19 mouse cellular contexts compared by ENCODE assay signal in genomic region chr10:111334902-111335301, GRCm38 (mm10). TPM values are rescaled to one million over a fixed set of nuclear protein-coding genes. Genes with fewer than 3 reads are reported as not detected.
DNase-seq lines count a peak whose midpoint lies in the region; ATAC-seq lines count a peak whose summit lies in the region.
"Had no signal": no experiment of that assay in that cellular context is flagged by ENCODE, and none has a peak within 500 bp of the region (broad histone marks: within the 10 kb centered on the region; RNA-seq: fewer than 3 reads in every experiment).

No protein-coding gene starts in this region.

- H3K4me1 ChIP-seq in embryonic facial prominence, embryonic 11.5 days (ENCODE audit: control insufficient read depth, insufficient read depth, low read length) = no peaks in the 10 kb centered on the region
- peaks cover 9% of the 10 kb centered on the region for H3K4me1 ChIP-seq in embryonic facial prominence, embryonic 10.5 days
- H3K4me1 ChIP-seq in midbrain, embryonic 11.5 days (ENCODE audit: control insufficient read depth, insufficient read depth, low read length) = no peaks in the 10 kb centered on the region
- peaks cover 10% of the 10 kb centered on the region for H3K4me1 ChIP-seq in midbrain, embryonic 15.5 days

- ATAC-seq in embryonic facial prominence, embryonic 11.5 days (replicated peaks; ENCODE audit: insufficient number of reproducible peaks, low FRiP score, low TSS enrichment, low read depth) = 0 out of 2 replicates have a peak, but pooled peaks have one; percentile 50
- no peak for ATAC-seq in midbrain, embryonic 11.5 days (ENCODE audit: low FRiP score)
- ATAC-seq in midbrain, embryonic 15.5 days (replicated peaks) = no peak
- ATAC-seq: activated CD4-positive, CD25-positive, alpha-beta regulatory T cell, adult 4 months; CD4-positive, CD25-positive, alpha-beta regulatory T cell, adult 4 months; Patski had no signal

- H3K9me3 ChIP-seq in embryonic facial prominence, embryonic 11.5 days (replicated peaks; ENCODE audit: control insufficient read depth, low read length) = no peaks in the 10 kb centered on the region
- H3K9me3 ChIP-seq in embryonic facial prominence, embryonic 10.5 days = no peaks in the 10 kb centered on the region
- H3K9me3 ChIP-seq in midbrain, embryonic 11.5 days (ENCODE audit: control insufficient read depth, low read length) = no peaks in the 10 kb centered on the region
- H3K9me3 ChIP-seq in midbrain, embryonic 15.5 days = no peaks in the 10 kb centered on the region
- H3K9me3 ChIP-seq: G1E had no signal

- H3K36me3 ChIP-seq in embryonic facial prominence, embryonic 11.5 days (replicated peaks; ENCODE audit: control insufficient read depth, insufficient read depth, low read depth, low read length) = no peaks in the 10 kb centered on the region
- H3K36me3 ChIP-seq in embryonic facial prominence, embryonic 10.5 days (replicated peaks) = no peaks in the 10 kb centered on the region
- H3K36me3 ChIP-seq in midbrain, embryonic 11.5 days (ENCODE audit: control insufficient read depth, insufficient read depth, low read length) = no peaks in the 10 kb centered on the region
- H3K36me3 ChIP-seq in midbrain, embryonic 15.5 days (replicated peaks) = no peaks in the 10 kb centered on the region
- H3K36me3 ChIP-seq: G1E had no signal

- 95% methylated on average over 2 of the region's 2 CpGs for WGBS in embryonic facial prominence, embryonic 11.5 days
- 96% methylated on average over 2 of the region's 2 CpGs for WGBS in embryonic facial prominence, embryonic 10.5 days
- 95% methylated on average over 2 of the region's 2 CpGs for WGBS in midbrain, embryonic 11.5 days
- WGBS in midbrain, embryonic 15.5 days = 97% methylated on average over 2 of the region's 2 CpGs

- H3K4me3 ChIP-seq in embryonic facial prominence, embryonic 11.5 days (ENCODE audit: low read depth, low read length) = no peak overlapping the region
- H3K4me3 ChIP-seq in embryonic facial prominence, embryonic 10.5 days = no peak overlapping the region
- no peak overlapping the region for H3K4me3 ChIP-seq in midbrain, embryonic 11.5 days (ENCODE audit: low read depth, low read length)
- no peak overlapping the region for H3K4me3 ChIP-seq in midbrain, embryonic 15.5 days

- H3K27me3 ChIP-seq in embryonic facial prominence, embryonic 11.5 days (ENCODE audit: control insufficient read depth, insufficient read depth, low read length) = no peaks in the 10 kb centered on the region
- H3K27me3 ChIP-seq in embryonic facial prominence, embryonic 10.5 days (replicated peaks; ENCODE audit: low read depth, poor library complexity, severe bottlenecking) = no peaks in the 10 kb centered on the region
- no peaks in the 10 kb centered on the region for H3K27me3 ChIP-seq in midbrain, embryonic 11.5 days (ENCODE audit: control insufficient read depth, insufficient read depth, low read length)
- H3K27me3 ChIP-seq in midbrain, embryonic 15.5 days (replicated peaks) = no peaks in the 10 kb centered on the region
- H3K27me3 ChIP-seq: CH12.LX, Patski had no signal

- H3K9ac ChIP-seq in embryonic facial prominence, embryonic 11.5 days (replicated peaks; ENCODE audit: low read length) = no peak overlapping the region
- no peak overlapping the region for H3K9ac ChIP-seq in midbrain, embryonic 11.5 days (ENCODE audit: low read length)
- no peak overlapping the region for H3K9ac ChIP-seq in midbrain, embryonic 15.5 days

- H3K4me2 ChIP-seq in embryonic facial prominence, embryonic 11.5 days (ENCODE audit: low read depth, low read length) = no peak overlapping the region
- H3K4me2 ChIP-seq in midbrain, embryonic 11.5 days = no peak overlapping the region
- no peak overlapping the region for H3K4me2 ChIP-seq in midbrain, embryonic 15.5 days

- no peak overlapping the region for H3K27ac ChIP-seq in embryonic facial prominence, embryonic 11.5 days (replicated peaks; ENCODE audit: low read depth, low read length)
- H3K27ac ChIP-seq in embryonic facial prominence, embryonic 10.5 days (replicated peaks) = no peak overlapping the region
- H3K27ac ChIP-seq in midbrain, embryonic 11.5 days (ENCODE audit: low read depth, low read length) = no peak overlapping the region
- no peak overlapping the region for H3K27ac ChIP-seq in midbrain, embryonic 15.5 days

- DNase-seq in embryonic facial prominence, embryonic 11.5 days (ENCODE audit: low spot score) = no peak
- no peak for DNase-seq in embryonic facial prominence, embryonic 10.5 days (ENCODE audit: low spot score)
- DNase-seq in midbrain, embryonic 11.5 days (ENCODE audit: low spot score, missing footprints) = peak; percentile 65
- DNase-seq: adrenal gland, adult 2 months; adrenal gland, adult 8-10 months; adrenal gland, postnatal 10 days; adrenal gland, postnatal 14 days; adrenal gland, postnatal 25 days; adrenal gland, postnatal 36 days; B cell, adult 2 months; cerebellum, adult 11 months; cerebellum, adult 11-12 months; cerebellum, adult 18-20 months had no signal

RNA-seq across cellular contexts. Expression of gene Bbs10, which starts 36.4 kb away (rescaled TPM):
- 8.8 and 9.6 TPM in 2 replicates for polyA plus RNA-seq in embryonic facial prominence, embryonic 11.5 days (2014; fragmentation: Nextera tagmentation; extraction: Ambion mirVana)
- 6.7 and 8.0 TPM in 2 replicates for polyA plus RNA-seq in embryonic facial prominence, embryonic 10.5 days (2016; fragmentation: Nextera tagmentation; extraction: Ambion mirVana)
- 7.7 and 9.0 TPM in 2 replicates for polyA plus RNA-seq in midbrain, embryonic 11.5 days (2014; fragmentation: Nextera tagmentation; extraction: Ambion mirVana)
- polyA plus RNA-seq in midbrain, embryonic 15.5 days (2015; fragmentation: Nextera tagmentation; extraction: Ambion mirVana) = 5.9 TPM in 2 replicates
